Mouse (Mus musculus) left cerebral cortex, adult 9 months (tissue): ENCODE measurements around the gene Col4a2.

ENCODE experiments used
- DNase-seq, 2 experiments: peaks; one replicate each; pipeline ENCODE4 v3.0.0; 2022; ENCODE audit warnings: low spot score in 2 of 2

Col4a2 gene

DNA sequence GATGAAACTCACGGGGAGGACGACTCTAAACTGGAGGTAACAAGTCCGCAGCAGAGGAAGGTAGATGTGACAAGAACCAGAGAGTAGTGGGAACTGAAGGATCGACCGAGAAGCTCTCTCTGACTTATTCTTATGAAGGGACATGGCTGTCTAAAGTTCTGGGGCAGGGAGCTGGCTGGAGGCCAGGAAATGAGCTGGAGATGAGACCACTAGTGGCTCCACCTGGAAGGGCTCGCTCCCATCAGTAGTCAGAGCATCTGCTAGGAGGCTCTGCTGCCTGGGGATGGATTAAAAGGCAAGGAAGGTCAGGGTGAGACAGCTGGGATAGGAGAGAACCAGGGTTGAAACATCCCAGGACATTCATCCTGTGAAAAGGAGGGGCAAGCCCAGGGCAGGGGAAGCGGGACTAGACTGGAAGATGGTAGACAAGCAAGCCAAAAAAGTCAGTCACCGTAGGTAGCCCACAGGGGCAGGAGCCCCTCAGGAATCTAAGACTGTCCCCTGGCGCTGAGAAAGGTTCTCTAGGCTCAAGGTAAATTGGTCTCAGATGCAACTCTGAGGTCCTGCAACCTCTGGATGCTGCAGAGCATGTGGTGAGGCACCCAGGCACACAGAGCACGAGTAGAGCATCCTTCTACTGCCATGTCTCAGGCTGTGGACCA is 16.2 kb upstream of the Col4a2 start:
- DNase-seq = no peak

DNA sequence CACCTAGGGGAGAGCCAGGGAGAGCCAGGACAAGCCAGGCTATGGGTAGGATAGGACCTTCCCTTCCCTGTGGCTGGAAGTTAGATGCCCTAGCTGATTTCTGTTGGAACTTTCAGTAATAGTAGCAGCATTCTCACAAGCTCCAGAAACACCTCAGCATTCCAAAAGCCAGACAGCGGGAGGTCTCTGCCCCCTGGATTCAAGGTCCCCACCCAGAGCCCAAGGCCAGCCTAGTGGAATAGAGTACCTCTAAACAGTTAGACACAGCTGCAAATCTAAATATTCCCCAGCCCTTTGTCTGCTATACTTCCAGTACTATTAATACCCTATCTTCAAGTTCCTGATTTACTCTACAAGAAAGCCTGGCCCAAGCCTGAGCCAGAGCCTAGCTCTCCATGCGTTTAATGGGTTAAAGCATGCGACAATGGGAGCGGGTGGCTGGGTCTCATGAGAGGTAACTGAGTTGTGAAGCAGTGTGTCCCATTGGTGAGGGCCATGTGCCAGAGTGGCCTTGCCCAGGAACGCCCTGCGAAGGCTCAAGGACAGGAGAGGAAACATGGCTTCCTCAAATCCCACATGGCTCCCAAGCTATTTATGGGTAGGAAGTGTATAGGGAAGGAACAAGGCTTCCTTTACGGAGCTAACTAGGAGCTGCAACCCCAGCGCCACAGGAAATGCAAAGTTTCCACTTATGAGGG is 15.3 kb upstream of the Col4a2 start:
- DNase-seq = no peak

DNA sequence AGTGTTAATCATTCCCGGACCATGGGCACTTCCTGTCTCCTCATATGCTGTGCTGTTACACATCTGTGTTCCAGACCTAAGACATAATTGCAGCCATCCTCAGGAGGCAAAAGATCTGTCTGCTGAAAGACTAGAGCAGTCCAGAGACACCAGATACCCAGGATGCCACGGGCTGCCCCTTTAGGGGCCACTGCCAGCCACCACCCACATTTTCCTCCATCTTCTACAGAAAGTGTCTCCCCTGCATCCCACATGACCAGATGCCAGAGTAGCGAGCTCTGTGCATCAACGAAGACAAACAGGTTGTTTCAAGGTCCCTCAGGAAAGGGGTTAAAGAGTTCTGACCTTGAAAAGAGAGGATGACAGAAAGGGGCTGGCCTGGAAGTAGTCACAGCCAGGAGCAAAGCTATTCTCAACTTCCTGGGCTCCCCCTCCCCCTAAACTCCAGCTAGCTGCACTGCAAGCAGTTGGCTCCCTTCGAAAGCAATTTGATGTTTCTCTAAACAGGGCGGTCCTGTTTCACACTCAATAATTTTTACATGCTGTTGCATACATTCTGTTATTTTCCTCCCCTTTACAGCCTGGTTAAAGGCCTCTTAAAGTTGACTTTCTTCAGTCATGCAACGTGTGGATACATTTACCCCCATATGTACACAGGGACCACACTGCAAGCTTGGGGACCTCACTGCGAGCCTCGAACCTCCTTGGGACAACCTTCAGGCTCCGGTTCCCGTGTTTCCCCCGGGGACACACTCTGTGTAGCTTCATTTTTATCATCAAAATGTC is 13.9 kb upstream of the Col4a2 start:
- no peak for DNase-seq

DNA sequence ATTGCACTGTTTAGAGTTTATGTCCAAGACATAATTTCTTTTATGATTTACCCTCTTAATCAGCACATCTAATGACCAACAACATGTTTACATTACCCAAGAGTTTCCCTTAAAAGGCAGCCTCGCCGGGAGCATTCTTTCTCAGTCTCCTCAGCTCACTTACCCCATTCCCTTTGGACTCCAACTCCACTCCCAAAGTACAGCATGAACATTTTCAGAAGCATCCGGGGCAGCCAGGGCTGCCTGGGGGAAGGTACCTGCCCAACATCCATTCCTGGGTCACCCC is 13.3 kb upstream of the Col4a2 start:
- DNase-seq = no peak

DNA sequence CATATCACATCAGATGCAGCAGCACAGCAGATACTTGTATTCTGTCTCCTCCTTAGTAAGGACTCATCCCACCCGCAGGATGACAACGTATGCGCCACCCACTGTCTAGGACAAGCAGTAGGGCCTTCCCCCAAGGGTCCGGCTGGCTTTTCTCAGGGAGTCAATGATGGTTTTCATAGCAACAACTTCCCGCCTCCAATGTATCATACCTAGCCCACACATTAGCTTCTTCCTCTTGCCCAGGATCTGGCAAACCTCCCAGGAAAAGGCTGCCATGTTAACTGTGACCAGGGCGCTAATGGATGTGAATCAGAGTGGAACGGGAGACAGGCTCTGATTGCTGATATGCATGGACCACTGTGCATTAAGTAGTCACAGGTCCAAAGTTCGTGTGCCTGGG is 12.2 kb upstream of the Col4a2 start:
- DNase-seq = peak in 1 of 2 experiments; percentile 31

DNA sequence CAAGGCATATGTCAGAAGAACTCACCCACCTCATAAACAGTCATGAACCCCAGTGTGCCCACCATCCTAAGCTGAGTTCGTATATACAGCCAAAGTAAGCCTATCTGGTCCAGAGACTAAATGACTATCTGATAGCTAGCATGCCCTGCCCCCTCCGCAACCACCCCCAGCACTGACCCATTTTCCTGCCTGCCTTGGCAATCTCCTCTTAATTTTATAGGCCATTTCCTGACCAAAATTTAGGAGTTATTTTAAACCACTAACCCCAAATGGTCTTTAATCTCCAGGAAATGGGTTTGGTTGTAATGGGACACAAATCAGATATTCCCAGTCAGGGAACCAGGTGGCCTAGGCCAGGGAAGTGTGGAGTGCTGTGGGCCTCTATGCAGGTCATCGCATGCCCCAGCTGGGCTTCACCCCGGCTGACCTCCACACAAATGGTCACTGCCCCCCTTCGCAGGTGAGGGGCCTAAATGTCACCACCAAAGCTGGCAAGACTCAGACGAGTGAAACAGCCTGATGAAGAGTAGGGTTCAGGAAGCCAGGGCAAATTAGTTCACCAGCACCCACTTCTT is 8.5 kb upstream of the Col4a2 start:
- no peak for DNase-seq

DNA sequence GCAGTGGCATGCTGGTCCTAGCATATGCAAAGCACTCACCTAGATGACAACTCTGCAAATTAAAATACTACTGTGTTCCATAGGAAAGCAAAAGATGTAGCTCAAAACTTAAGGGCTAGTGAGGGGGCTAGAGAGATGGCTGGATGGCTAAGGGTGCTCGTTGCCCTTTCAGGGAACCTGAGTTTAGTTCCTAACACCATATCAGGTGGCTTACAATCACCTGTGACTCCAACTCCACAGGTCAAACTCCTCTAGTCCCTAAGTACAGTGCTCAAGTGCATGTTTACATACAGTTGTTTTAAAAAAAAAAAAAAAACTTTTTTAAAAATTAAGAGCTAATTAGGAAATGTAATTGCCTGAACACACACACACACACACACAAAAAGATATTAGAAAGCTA is 7.1 kb upstream of the Col4a2 start:
- no peak for DNase-seq

DNA sequence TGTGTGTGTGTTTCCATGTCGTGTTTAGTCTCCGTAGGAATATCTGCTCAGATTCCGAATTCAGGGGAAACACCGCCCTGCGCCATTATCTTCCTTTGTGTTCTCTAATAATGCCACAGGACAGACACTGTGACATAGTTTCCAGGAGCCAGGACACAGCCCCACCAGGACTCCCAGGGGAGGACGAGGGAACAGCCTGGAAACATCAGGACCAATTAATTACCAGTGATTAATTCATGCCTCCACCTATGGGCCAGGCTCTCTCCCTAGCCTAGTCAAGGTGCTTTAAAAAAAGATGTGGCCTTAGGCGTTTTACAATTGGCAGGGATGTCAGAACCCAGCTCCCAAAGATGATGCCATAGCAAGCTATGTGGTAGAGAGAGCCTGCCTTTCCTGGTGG is 5.2 kb upstream of the Col4a2 start:
- DNase-seq = no peak

DNA sequence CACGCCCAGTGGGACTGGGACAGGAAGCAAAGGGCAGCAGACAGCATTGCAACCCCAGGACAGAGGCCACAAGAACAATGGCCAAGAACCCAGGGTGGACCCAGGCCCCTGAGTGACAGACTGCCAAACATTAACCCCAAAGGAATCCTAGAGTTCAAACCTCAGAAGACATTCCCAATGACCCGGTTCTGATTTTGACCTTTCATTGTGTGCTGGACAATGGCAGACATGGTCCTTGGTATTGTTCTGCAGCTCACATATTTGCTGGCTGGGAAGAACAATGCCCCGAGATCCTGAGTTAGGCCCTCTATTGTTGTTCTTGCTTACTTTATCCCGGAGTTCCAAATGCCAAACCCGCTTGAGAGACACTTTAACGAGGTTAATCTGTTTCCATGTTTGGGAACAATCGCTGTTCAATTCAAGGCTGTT is 4.0 kb upstream of the Col4a2 start:
- no peak for DNase-seq

DNA sequence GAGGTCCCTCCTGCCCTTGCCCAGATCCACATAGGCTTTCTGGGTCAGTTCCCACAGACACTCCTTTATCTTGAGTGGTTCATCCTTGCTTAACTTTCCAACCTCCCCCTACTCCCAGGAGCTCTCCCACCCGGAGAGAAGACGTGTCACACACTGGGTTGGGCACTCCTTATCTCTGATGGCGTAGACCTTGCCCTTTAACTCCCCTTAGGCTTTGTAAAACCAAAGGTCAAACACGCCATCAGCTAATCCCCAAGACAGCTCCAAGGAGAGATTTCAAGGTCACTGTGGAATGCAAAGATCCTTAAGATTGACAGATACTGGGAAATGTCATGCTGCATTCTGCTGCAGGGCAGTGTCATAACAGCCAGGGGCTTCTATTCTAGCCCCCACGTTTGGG is 3.4 kb upstream of the Col4a2 start:
- no peak for DNase-seq

DNA sequence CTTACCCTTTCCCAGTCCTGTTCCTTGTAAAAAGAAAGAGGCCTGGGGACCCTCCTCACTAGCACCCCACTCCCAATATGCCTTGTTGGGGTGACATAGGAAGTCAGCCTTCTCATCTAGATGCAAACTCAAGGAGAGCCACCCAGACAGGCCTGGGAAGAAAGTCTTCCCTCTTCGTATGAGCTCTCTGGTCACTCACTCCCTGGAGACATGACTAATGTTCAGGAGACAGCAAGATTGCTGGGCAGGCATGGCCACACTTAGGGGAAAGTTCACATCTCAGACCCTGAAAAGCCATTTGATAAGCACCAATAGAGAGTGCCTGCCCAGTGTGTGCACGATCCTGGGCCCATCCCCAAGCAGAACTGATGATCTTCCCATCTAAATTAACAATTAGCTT is 2.6 kb upstream of the Col4a2 start:
- no peak for DNase-seq

DNA sequence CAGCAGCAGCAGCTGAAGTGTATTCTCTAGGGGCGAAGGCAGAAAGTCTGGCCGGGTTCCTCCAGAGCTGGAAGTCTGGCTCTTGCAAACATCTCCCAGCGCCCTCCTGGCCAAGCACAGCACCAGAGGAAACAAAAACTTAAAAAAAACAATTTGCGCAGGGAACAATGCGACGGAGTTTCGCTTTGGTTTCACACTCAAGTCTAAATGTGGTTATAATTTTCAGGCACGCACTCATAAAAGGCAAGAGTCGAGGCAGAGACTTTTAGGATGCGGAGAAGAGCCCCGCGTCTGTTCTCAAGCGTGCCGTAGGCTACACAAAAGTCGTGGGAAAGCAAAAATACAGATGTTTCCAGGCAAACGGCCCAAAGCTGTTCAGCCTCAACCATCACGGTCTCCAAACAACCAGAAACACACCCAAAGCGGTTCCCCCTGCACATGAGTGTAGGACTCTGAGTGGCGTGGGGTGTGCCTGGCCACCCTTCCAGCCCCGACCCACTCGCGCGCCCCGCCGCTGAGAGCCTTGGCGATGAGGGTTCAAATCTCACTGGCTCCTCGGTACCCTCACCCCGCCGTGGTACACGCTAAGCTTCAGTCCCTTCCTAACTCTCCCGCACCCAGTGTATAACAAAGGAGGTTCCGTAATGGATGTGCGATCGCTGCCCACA is 790 bp upstream of the Col4a2 start:
- DNase-seq = peak in 1 of 2 experiments; percentile 12

DNA sequence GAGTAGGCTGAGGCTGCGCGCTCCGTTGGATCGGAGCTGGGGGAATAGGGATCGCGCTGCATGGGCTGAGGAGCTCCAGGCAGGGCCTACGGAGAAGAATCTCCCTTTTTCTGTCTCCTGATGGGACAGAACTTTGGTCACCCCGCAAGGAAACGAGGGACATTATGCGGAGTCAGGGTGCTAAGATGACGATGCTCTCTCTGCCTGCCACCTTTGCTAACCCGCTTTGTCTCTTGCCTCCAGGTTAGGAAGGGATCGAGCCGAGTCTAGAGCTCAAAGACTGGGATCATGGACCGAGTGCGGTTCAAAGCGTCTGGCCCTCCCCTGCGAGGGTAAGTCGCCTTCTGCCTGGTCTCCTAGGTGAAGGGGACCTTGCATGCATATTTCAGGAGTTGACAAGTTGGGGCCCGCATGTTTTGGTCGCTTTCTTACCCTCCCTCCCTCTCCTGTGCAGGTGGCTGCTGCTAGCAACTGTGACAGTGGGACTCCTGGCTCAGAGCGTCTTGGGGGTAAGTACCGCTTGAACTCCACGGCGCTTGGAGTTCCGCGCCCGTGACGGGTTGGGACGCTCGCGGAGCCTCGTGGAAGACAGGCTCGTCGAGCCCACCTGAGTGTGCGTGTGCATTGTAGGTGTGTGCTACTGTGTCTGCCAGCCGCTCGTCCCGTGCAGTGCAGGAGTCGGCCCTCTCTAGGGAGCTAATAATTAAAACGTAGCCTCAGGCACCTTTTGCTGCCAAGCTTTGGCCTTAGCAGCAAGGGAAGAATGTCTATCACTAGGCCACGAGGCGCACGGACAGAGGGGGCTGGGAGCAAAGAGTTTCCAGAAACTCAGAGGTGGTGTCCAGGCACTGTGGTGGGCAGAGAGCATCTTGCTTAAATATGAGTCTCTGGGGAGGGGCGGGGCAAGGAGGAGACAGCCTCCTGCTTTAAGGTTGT is 839 bp downstream of the Col4a2 start:
- no peak for DNase-seq

DNA sequence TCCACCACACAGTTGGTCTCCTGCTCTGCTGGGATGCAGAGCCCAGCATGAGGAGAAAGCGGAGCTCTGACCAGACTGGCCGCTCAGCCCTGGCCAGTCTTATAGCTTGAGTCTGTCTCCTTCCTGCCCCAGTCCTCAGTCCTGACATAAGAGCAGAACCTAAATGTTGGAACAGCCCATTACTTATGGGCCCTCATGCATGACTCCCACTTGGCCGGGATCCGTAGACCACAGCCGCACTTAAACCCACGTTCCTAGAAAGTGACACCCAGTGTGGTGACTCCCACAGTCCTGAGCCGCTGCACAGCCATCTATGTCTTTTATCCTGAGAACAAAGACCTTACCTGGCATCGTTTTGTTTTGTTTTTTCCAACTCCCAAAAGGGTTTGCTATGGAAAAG is 2.0 kb downstream of the Col4a2 start:
- DNase-seq = no peak

DNA sequence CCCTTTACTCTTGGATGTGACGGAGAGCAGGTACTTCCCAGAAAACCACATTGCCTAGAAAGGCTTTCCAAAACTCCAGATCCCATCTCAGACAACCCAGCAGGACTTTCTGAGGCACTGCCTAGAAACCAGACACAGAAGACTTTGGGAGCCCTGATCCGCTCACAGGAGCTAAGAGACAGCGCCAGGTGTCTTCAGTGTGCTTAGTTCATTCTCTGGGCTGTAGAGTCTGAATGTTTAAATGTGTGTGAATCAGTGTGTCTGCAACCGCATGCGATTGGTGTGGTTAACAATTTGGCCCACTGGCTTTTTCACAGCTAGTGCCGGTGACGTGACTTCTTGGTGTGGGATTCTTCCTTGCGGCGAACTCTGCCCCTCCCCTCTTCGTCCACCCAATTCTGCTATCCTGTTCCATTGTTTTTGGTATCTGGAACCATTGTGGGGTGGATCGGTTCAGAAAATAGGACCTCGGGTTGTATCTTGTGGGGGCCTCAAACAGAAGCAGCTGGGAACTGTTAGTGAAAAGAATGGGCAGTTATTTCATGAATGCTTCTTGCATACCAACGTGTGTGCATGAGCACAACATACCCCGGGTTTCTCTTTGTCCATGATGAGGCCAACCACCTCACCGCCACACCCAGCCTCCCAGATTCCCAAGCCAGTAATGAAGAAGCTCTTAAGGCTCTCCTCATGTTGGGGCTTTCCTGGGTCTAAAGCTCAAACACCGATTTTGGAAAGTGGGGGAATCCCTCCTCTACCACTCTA is 2.8 kb downstream of the Col4a2 start:
- DNase-seq = no peak

DNA sequence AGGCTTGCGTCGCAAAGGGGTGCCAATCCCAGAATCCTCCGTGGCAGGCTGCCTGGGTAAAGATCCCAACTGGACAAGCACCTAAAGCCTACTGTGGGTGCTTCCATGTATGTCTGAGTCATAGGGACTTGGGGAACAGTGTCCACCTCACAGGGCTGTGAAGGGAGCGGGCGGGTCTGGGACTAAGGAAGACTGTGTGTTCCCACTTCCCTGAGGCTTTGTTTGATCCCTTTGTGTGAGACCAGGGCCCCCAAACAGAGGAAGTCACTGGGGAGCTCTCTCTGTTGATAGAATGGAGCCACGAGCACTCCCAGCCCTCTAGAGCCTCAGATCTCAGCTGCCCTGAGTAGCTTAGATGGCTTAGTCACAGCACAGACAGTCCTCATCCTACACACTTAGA is 3.5 kb downstream of the Col4a2 start:
- no peak for DNase-seq

DNA sequence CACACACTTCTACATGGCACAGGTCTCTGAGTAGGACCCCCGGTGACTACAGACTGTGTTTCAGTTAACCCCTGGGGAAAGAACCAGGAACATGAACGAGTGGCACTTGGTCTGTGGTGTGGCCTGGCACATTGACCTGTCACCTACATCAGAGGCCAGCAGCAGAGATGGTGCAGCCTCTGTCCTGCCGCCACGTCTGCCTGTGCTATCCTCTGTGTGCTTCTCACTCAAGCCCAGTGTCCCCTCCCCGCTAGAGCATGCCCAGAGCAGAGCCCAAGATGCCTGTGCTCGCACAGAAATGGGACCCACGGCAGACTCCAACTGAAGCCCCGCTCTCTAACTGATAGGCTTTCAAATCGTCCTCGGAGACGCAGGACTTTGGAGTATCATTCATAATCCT is 6.8 kb downstream of the Col4a2 start:
- DNase-seq = no peak

DNA sequence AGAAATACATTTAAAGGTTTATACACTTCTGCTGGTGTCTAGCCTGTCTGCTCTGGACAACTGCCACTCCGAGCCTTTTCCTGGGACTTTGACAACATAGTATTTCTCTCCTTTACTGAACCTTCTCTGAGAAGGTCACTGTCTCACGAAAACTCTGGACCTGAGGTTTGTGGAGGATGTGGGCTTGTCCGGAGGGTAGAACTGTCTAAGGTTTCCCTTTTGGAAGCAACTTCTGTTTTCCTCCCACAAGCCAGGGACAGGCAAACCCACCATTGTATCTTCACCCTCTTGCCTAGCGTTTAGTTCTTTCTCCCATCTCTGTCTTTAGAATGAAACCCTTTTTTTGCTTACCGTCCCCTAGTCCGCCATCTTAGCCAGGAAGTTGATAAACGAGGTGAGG is 9.2 kb downstream of the Col4a2 start:
- no peak for DNase-seq

DNA sequence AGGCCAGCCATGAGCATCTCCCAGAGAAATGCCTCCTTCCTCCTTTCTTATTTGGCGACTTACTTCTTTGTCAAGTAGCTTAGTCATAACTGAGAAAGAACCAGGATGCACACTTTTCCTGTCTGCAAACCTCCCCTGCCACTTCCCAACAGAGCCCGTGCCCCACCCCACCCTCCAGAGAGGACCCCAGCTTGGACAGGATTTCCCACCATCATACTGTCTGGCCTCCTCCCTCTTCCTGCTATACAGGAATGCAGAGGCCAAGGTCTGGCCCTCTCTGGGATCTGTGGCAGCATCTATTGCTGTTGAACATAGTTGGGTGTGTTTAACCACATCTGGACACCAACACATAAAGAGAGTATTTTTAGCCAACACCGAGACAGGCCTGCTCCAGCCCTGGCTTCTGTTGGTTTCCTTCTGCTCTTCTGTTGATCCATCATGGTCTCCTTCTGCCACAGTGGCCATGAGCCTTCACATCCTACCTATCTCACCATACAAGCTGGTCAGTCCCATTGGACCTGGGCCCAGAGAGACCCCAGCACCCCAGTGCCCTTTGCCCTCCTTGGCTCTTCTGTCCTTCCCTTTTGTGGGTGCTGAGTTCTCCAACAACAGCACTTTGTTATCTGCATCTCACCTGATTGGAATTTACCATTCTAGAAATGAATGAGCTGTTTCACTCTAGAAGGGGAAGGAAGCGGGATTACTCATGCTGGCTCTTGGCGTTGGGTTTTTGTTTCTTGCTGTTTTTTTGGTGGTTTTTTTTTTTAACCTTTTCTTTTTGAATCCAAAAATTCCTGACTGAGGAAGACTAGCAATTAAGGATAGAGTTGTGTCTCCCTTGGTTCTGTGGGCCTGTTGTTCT is 10.3 kb downstream of the Col4a2 start:
- DNase-seq = no peak
